Mouse (Mus musculus) hindbrain, embryonic 15.5 days (tissue): ENCODE data around the gene Gm37240. TPM values are rescaled to one million over a fixed set of nuclear protein-coding genes. Genes with fewer than 3 reads are reported as not detected.

Experiments
- ATAC-seq: fragments of 200-750 bp; cut with Nextera tagmentation; 2 replicates; pipeline ENCODE4 v1.8.0; 2017; ENCODE audit warnings: low read depth, moderate number of reproducible peaks, moderate TSS enrichment; ENCODE audit not compliant: low FRiP score
- H3K27ac ChIP-seq: fragments of 300-500 bp; sonication (generic); replicated peaks from 2 replicates; pipeline ENCODE4 v1.5.1; 2015; ENCODE audit warnings: mild to moderate bottlenecking, inconsistent platforms
- H3K27me3 ChIP-seq: fragments of 300-500 bp; sonication (generic); 2 replicates; pipeline ENCODE4 v1.6.1; 2015; ENCODE audit warnings: control low read depth, inconsistent platforms
- H3K36me3 ChIP-seq: fragments of 300-500 bp; sonication (generic); 2 replicates; pipeline ENCODE4 v1.6.1; 2015; ENCODE audit warnings: control low read depth, inconsistent platforms
- H3K4me1 ChIP-seq: fragments of 300-500 bp; sonication (generic); replicated peaks from 2 replicates; pipeline ENCODE4 v1.6.1; 2015; ENCODE audit warnings: control low read depth, inconsistent platforms
- H3K4me2 ChIP-seq: fragments of 300-500 bp; sonication (generic); 2 replicates; pipeline ENCODE4 v1.6.1; 2015; ENCODE audit warnings: moderate library complexity, mild to moderate bottlenecking, inconsistent platforms
- H3K4me3 ChIP-seq: fragments of 300-500 bp; sonication (generic); 2 replicates; pipeline ENCODE4 v1.5.1; 2015; ENCODE audit warnings: mild to moderate bottlenecking, inconsistent platforms
- H3K9ac ChIP-seq: fragments of 300-500 bp; sonication (generic); 2 replicates; pipeline ENCODE4 v1.6.1; 2015; ENCODE audit warnings: inconsistent platforms
- H3K9me3 ChIP-seq: fragments of 300-500 bp; sonication (generic); 2 replicates; pipeline ENCODE4 v1.6.1; 2016; ENCODE audit warnings: control low read depth, inconsistent platforms
- WGBS: fragments of 180-500 bp; shearing (Covaris S2); methylation state at CpG from one replicate; pipeline ENCODE4 v1.1.7; 2015; 5-methylcytosine and 5-hydroxymethylcytosine counted together
- polyA plus RNA-seq: library from polyadenylated mRNA; unstranded; fragments of >200 nt; fragmentation: Nextera tagmentation; extraction: Ambion mirVana; gene quantifications from 2 replicates; pipeline ENCODE4 v1.2.1, GENCODE M21; 2015

The Gm37240 gene
- polyA plus RNA-seq, 1 experiment from 2014 or later = 0.87 TPM

- no peak for ATAC-seq
- H3K9ac ChIP-seq = no peak overlapping the region
- H3K4me2 ChIP-seq = no peak overlapping the region
- WGBS = 17% methylated on average over 4 of the region's 4 CpGs
- H3K27me3 ChIP-seq = no peaks in the 10 kb centered on the region
- H3K27ac ChIP-seq = no peak overlapping the region
- H3K9me3 ChIP-seq = no peaks in the 10 kb centered on the region
- no peak overlapping the region for H3K4me3 ChIP-seq
- H3K4me1 ChIP-seq = peaks cover 15% of the 10 kb centered on the region
- H3K36me3 ChIP-seq = no peaks in the 10 kb centered on the region
Observed at GRCm38 (mm10) chr3:85313646-85314255, 573.6 kb downstream of the Gm37240 start.

- WGBS = 86% methylated on average over 3 of the region's 3 CpGs
Observed at GRCm38 (mm10) chr3:85311176-85311575, 576.1 kb downstream of the Gm37240 start.

GRCm38 (mm10) chr3:85310401-85310989 lies 576.8 kb downstream of the Gm37240 start:
- no peak for ATAC-seq
- H3K4me1 ChIP-seq = peaks cover 20% of the 10 kb centered on the region
- no peak overlapping the region for H3K9ac ChIP-seq
- H3K9me3 ChIP-seq = no peaks in the 10 kb centered on the region
- H3K4me2 ChIP-seq = no peak overlapping the region
- H3K27ac ChIP-seq = no peak overlapping the region
- H3K27me3 ChIP-seq = no peaks in the 10 kb centered on the region
- WGBS = 80% methylated on average over 8 of the region's 8 CpGs
- no peak overlapping the region for H3K4me3 ChIP-seq
- H3K36me3 ChIP-seq = no peaks in the 10 kb centered on the region

More at GRCm38 (mm10) chr3:85311176-85311575, 576.1 kb downstream of the Gm37240 start:
- no peak overlapping the region for H3K9ac ChIP-seq
- no peaks in the 10 kb centered on the region for H3K9me3 ChIP-seq
- H3K4me2 ChIP-seq = no peak overlapping the region
- H3K4me1 ChIP-seq = peaks cover 20% of the 10 kb centered on the region
- H3K4me3 ChIP-seq = no peak overlapping the region
- H3K27me3 ChIP-seq = no peaks in the 10 kb centered on the region
- no peaks in the 10 kb centered on the region for H3K36me3 ChIP-seq
- no peak overlapping the region for H3K27ac ChIP-seq
- ATAC-seq = no peak

GRCm38 (mm10) chr3:85309168-85309567 lies 578.1 kb downstream of the Gm37240 start:
- Histone ChIP-seq H3K4me2 (no peak overlapping the region), H3K4me1 (peaks cover 18% of the 10 kb centered on the region), H3K36me3 (no peaks in the 10 kb centered on the region), H3K27ac (no peak overlapping the region), H3K9me3 (no peaks in the 10 kb centered on the region), H3K27me3 (no peaks in the 10 kb centered on the region), H3K4me3 (no peak overlapping the region), H3K9ac (no peak overlapping the region)
- WGBS = 72% methylated on average over 6 of the region's 6 CpGs
- ATAC-seq = no peak

GRCm38 (mm10) chr3:85308706-85309105 lies 578.6 kb downstream of the Gm37240 start:
- 49% methylated on average over 4 of the region's 4 CpGs for WGBS
- ATAC-seq = 0 out of 2 replicates have a peak, but pooled peaks have one; percentile 56
- Histone ChIP-seq H3K9me3 (no peaks in the 10 kb centered on the region), H3K27me3 (no peaks in the 10 kb centered on the region), H3K4me1 (peaks cover 13% of the 10 kb centered on the region), H3K36me3 (no peaks in the 10 kb centered on the region), H3K4me2 (no peak overlapping the region), H3K27ac (no peak overlapping the region), H3K9ac (no peak overlapping the region), H3K4me3 (no peak overlapping the region)

- ATAC-seq = no peak
- H3K9me3 ChIP-seq = no peaks in the 10 kb centered on the region
- no peak overlapping the region for H3K9ac ChIP-seq
- 60% methylated on average over 3 of the region's 3 CpGs for WGBS
- no peak overlapping the region for H3K27ac ChIP-seq
- no peaks in the 10 kb centered on the region for H3K4me1 ChIP-seq
- no peak overlapping the region for H3K4me2 ChIP-seq
- H3K27me3 ChIP-seq = no peaks in the 10 kb centered on the region
- no peak overlapping the region for H3K4me3 ChIP-seq
- no peaks in the 10 kb centered on the region for H3K36me3 ChIP-seq
Observed at GRCm38 (mm10) chr3:85301851-85302250, 585.5 kb downstream of the Gm37240 start.

GRCm38 (mm10) chr3:85301336-85301735 lies 586.0 kb downstream of the Gm37240 start:
- no peaks in the 10 kb centered on the region for H3K9me3 ChIP-seq
- no peaks in the 10 kb centered on the region for H3K4me1 ChIP-seq
- H3K9ac ChIP-seq = no peak overlapping the region
- no peak overlapping the region for H3K4me3 ChIP-seq
- ATAC-seq = no peak
- no peaks in the 10 kb centered on the region for H3K27me3 ChIP-seq
- no peak overlapping the region for H3K4me2 ChIP-seq
- peak overlapping the region; percentile 53 for H3K27ac ChIP-seq
- WGBS = 90% methylated on average over 2 of the region's 2 CpGs
- no peaks in the 10 kb centered on the region for H3K36me3 ChIP-seq

GRCm38 (mm10) chr3:85299649-85300550 lies 587.4 kb downstream of the Gm37240 start:
- Histone ChIP-seq H3K4me3 (no peak overlapping the region), H3K9ac (no peak overlapping the region), H3K36me3 (no peaks in the 10 kb centered on the region), H3K4me1 (no peaks in the 10 kb centered on the region), H3K27ac (peak overlapping the region; percentile 58), H3K9me3 (no peaks in the 10 kb centered on the region), H3K4me2 (no peak overlapping the region), H3K27me3 (no peaks in the 10 kb centered on the region)
- WGBS = 42% methylated on average over 18 of the region's 18 CpGs
- peak; percentile 98 for ATAC-seq

GRCm38 (mm10) chr3:85295229-85295628 lies 592.1 kb downstream of the Gm37240 start:
- Histone ChIP-seq H3K36me3 (no peaks in the 10 kb centered on the region), H3K9ac (no peak overlapping the region), H3K4me2 (no peak overlapping the region), H3K4me1 (no peaks in the 10 kb centered on the region), H3K9me3 (no peaks in the 10 kb centered on the region), H3K27me3 (no peaks in the 10 kb centered on the region), H3K27ac (no peak overlapping the region), H3K4me3 (no peak overlapping the region)
- 80% methylated on average over 9 of the region's 9 CpGs for WGBS
- ATAC-seq = no peak

GRCm38 (mm10) chr3:85287627-85288026 lies 599.7 kb downstream of the Gm37240 start:
- Histone ChIP-seq H3K4me2 (no peak overlapping the region), H3K36me3 (no peaks in the 10 kb centered on the region), H3K4me1 (no peaks in the 10 kb centered on the region), H3K9me3 (no peaks in the 10 kb centered on the region), H3K9ac (no peak overlapping the region), H3K4me3 (no peak overlapping the region), H3K27ac (no peak overlapping the region), H3K27me3 (no peaks in the 10 kb centered on the region)
- WGBS = 81% methylated on average over 2 of the region's 2 CpGs
- no peak for ATAC-seq

- H3K9me3 ChIP-seq = no peaks in the 10 kb centered on the region
- no peaks in the 10 kb centered on the region for H3K4me1 ChIP-seq
- WGBS = 86% methylated on average over 2 of the region's 2 CpGs
- no peak overlapping the region for H3K4me2 ChIP-seq
- H3K27me3 ChIP-seq = no peaks in the 10 kb centered on the region
- H3K36me3 ChIP-seq = no peaks in the 10 kb centered on the region
- no peak overlapping the region for H3K9ac ChIP-seq
- H3K27ac ChIP-seq = no peak overlapping the region
- no peak overlapping the region for H3K4me3 ChIP-seq
- ATAC-seq = no peak
Observed at GRCm38 (mm10) chr3:85284483-85284882, 602.8 kb downstream of the Gm37240 start.

- no peak overlapping the region for H3K4me3 ChIP-seq
- ATAC-seq = no peak
- no peak overlapping the region for H3K9ac ChIP-seq
- no peaks in the 10 kb centered on the region for H3K9me3 ChIP-seq
- no peaks in the 10 kb centered on the region for H3K27me3 ChIP-seq
- 89% methylated on average over 5 of the region's 5 CpGs for WGBS
- no peaks in the 10 kb centered on the region for H3K4me1 ChIP-seq
- no peak overlapping the region for H3K4me2 ChIP-seq
- H3K27ac ChIP-seq = no peak overlapping the region
- H3K36me3 ChIP-seq = no peaks in the 10 kb centered on the region
Observed at GRCm38 (mm10) chr3:85282816-85283215, 604.5 kb downstream of the Gm37240 start.
